Mouse (Mus musculus) liver (tissue): ENCODE measurements at regions not wholly inside any gene's neighbourhood (a gene's known extent, or its start where the extent isn't known, plus 50 kb on each side); places are given as distances from the start of the nearest gene placed in this dataset.
"Not testable (repeated sequence)": the region's sequence is repeated elsewhere in the genome, so short reads cannot be mapped to it uniquely, and the experiment has no call there.

ENCODE experiments used
- DNase-seq: peaks from one replicate; pipeline ENCODE4 v3.0.0-alpha.2; 2020; ENCODE audit warnings: mixed read lengths

GRCm38 (mm10) chr13:11030874-11031273 lies 670.2 kb upstream of the Chrm3 start:
- DNase-seq = not testable (repeated sequence)

GRCm38 (mm10) chr13:11030381-11030780 lies 669.7 kb upstream of the Chrm3 start:
- no peak for DNase-seq

GRCm38 (mm10) chr13:11025918-11026317 lies 665.3 kb upstream of the Chrm3 start:
- no peak for DNase-seq

- no peak for DNase-seq
These were observed 663.8 kb upstream of the Chrm3 start for GRCm38 (mm10) chr13:11024441-11024840.

GRCm38 (mm10) chr13:11017584-11017983 lies 656.9 kb upstream of the Chrm3 start:
- DNase-seq = no peak

GRCm38 (mm10) chr13:11005374-11005773 lies 644.7 kb upstream of the Chrm3 start:
- no peak for DNase-seq

GRCm38 (mm10) chr13:10991151-10991550 lies 630.5 kb upstream of the Chrm3 start:
- DNase-seq = no peak

GRCm38 (mm10) chr13:10990503-10991025 lies 629.9 kb upstream of the Chrm3 start:
- no peak for DNase-seq

- no peak for DNase-seq
These were observed 628.6 kb upstream of the Chrm3 start for GRCm38 (mm10) chr13:10989095-10989814.

GRCm38 (mm10) chr13:10983736-10984135 lies 623.1 kb upstream of the Chrm3 start:
- DNase-seq = no peak

GRCm38 (mm10) chr13:10982543-10982942 lies 621.9 kb upstream of the Chrm3 start:
- no peak for DNase-seq

GRCm38 (mm10) chr13:10971932-10972331 lies 611.3 kb upstream of the Chrm3 start:
- no peak for DNase-seq

- DNase-seq = no peak
These were observed 610.1 kb upstream of the Chrm3 start for GRCm38 (mm10) chr13:10970721-10971120.

- DNase-seq = no peak
These were observed 592.3 kb upstream of the Chrm3 start for GRCm38 (mm10) chr13:10952923-10953322.

GRCm38 (mm10) chr13:10950658-10951057 lies 590.0 kb upstream of the Chrm3 start:
- not testable (repeated sequence) for DNase-seq

- no peak for DNase-seq
These were observed 586.8 kb upstream of the Chrm3 start for GRCm38 (mm10) chr13:10947398-10947797.

GRCm38 (mm10) chr13:10943877-10944276 lies 583.2 kb upstream of the Chrm3 start:
- no peak for DNase-seq

- DNase-seq = peak; percentile 8
These were observed 581.5 kb upstream of the Chrm3 start for GRCm38 (mm10) chr13:10942031-10942655.

GRCm38 (mm10) chr13:10938233-10938632 lies 577.6 kb upstream of the Chrm3 start:
- DNase-seq = no peak

- DNase-seq = no peak
These were observed 570.1 kb upstream of the Chrm3 start for GRCm38 (mm10) chr13:10930741-10931140.

- no peak for DNase-seq
These were observed 553.7 kb upstream of the Chrm3 start for GRCm38 (mm10) chr13:10914377-10914776.

GRCm38 (mm10) chr13:10909122-10909751 lies 548.6 kb upstream of the Chrm3 start:
- DNase-seq = no peak

- DNase-seq = no peak
These were observed 507.2 kb upstream of the Chrm3 start for GRCm38 (mm10) chr13:10867864-10868263.
